Mouse (Mus musculus) hindbrain, postnatal 0 days (tissue): ENCODE results near the gene Gm49510. TPM values are rescaled to one million over a fixed set of nuclear protein-coding genes. Genes with fewer than 3 reads are reported as not detected.
A peak's percentile ranks its signal among the peaks of the same experiment; 100 is the strongest.
"Not testable (repeated sequence)": the region's sequence is repeated elsewhere in the genome, so short reads cannot be mapped to it uniquely, and the experiment has no call there.

ENCODE experiments used
- ATAC-seq: fragments of 200-750 bp; cut with Nextera tagmentation; 2 replicates; pipeline ENCODE4 v1.8.0; 2017; ENCODE audit warnings: mild to moderate bottlenecking, moderate TSS enrichment, moderate library complexity
- DNase-seq: peaks from one replicate; pipeline ENCODE4 v3.0.0-alpha.2; 2015; ENCODE audit warnings: low spot score
- H3K27ac ChIP-seq: fragments of 300-500 bp; sonication (generic); 2 replicates; pipeline ENCODE4 v1.5.1; 2014; ENCODE audit warnings: mild to moderate bottlenecking
- H3K27me3 ChIP-seq: fragments of 300-500 bp; sonication (generic); 2 replicates; pipeline ENCODE4 v1.6.1; 2014; ENCODE audit warnings: low read length, mixed read lengths; ENCODE audit not compliant: insufficient read depth
- H3K36me3 ChIP-seq: fragments of 300-500 bp; sonication (generic); 2 replicates; pipeline ENCODE4 v1.6.1; 2014; ENCODE audit warnings: low read length, mixed read lengths; ENCODE audit not compliant: insufficient read depth
- H3K4me1 ChIP-seq: fragments of 300-500 bp; sonication (generic); 2 replicates; pipeline ENCODE4 v1.6.1; 2014; ENCODE audit warnings: antibody characterized with exemption, low read length, mixed read lengths; ENCODE audit not compliant: insufficient read depth
- H3K4me2 ChIP-seq: fragments of 300-500 bp; sonication (generic); 2 replicates; pipeline ENCODE4 v1.6.1; 2014; ENCODE audit warnings: low read depth, mild to moderate bottlenecking, low read length, moderate library complexity, mixed read lengths
- H3K4me3 ChIP-seq: fragments of 300-500 bp; sonication (generic); 2 replicates; pipeline ENCODE4 v1.5.1; 2014; ENCODE audit warnings: low read length
- H3K9ac ChIP-seq: fragments of 300-500 bp; sonication (generic); replicated peaks from 2 replicates; pipeline ENCODE4 v1.6.1; 2014; ENCODE audit warnings: mild to moderate bottlenecking, low read length, moderate library complexity, mixed read lengths
- H3K9me3 ChIP-seq: fragments of 300-500 bp; sonication (generic); 2 replicates; pipeline ENCODE4 v1.6.1; 2016; ENCODE audit warnings: low read length, mixed read lengths
- CTCF ChIP-seq: IDR thresholded peaks from 2 replicates; pipeline ENCODE4 v1.5.1; 2016; ENCODE audit warnings: antibody characterized with exemption, control low read depth, low read depth
- WGBS: fragments of 180-500 bp; shearing (Covaris S2); extraction: QIAGEN DNeasy Blood & Tissue Kit; methylation state at CpG from one replicate; pipeline ENCODE4 v1.1.7; 2014; 5-methylcytosine and 5-hydroxymethylcytosine counted together
- polyA plus RNA-seq: library from polyadenylated mRNA; unstranded; fragments of >200 nt; fragmentation: Nextera tagmentation; extraction: Ambion mirVana; gene quantifications from 2 replicates; pipeline ENCODE4 v1.2.1, GENCODE M21; 2015
- total RNA-seq: library from RNA; depleted of rRNA; stranded (reverse); fragments of >200 nt; gene quantifications from 2 replicates; pipeline ENCODE4 v1.2.3, GENCODE M21; 2014

Gm49510 gene
- total and polyA plus RNA-seq, 2 experiments from 2014 or later = not detected

GRCm38 (mm10) chr15:78876991-78877809 is 22.3 kb upstream of the Gm49510 start, which contains the start of gene Gga1:
Gga1 (plus strand) TSS chr15:78877190.
- peak; percentile 90 for ATAC-seq
- Histone ChIP-seq H3K4me2 (peak within 1 kb of the TSS; percentile 89), H3K27me3 (no peaks in the 10 kb centered on the region), H3K4me3 (peak within 1 kb of the TSS; percentile 77), H3K4me1 (0 out of 2 replicates have a peak, but pooled peaks cover 4% of the 10 kb centered on the region), H3K9ac (peak within 1 kb of the TSS; percentile 92), H3K9me3 (no peaks in the 10 kb centered on the region), H3K36me3 (0 out of 2 replicates have a peak, but pooled peaks cover 3% of the 10 kb centered on the region), H3K27ac (peak within 1 kb of the TSS; percentile 99)
- TF ChIP-seq CTCF = no peak
- peak; percentile 99 for DNase-seq
- 3% methylated on average over 57 of the region's 95 CpGs for WGBS

- DNase-seq (no peak), ATAC-seq (no peak; the same call in 1 of the 2 replicates)
- peaks cover 8% of the 10 kb centered on the region; the same call in 1 of the 2 replicates for H3K36me3 ChIP-seq
- H3K27me3 ChIP-seq = no peaks in the 10 kb centered on the region
- H3K27ac ChIP-seq = peak overlapping the region; percentile 99
- H3K9me3 ChIP-seq = no peaks in the 10 kb centered on the region
- 0 out of 2 replicates have a peak, but pooled peaks cover 4% of the 10 kb centered on the region for H3K4me1 ChIP-seq
- peak overlapping the region; percentile 92 for H3K9ac ChIP-seq
- 0% methylated on average over 17 of the region's 17 CpGs for whole genome bisulfite sequencing
- peak overlapping the region; percentile 89 for H3K4me2 ChIP-seq
- H3K4me3 ChIP-seq = peak overlapping the region; percentile 77
- no peak for TF ChIP-seq CTCF
These were observed 21.6 kb upstream of the Gm49510 start for GRCm38 (mm10) chr15:78877810-78878390.

- not testable (repeated sequence) for H3K27me3 ChIP-seq, ATAC-seq, H3K9ac ChIP-seq, H3K4me3 ChIP-seq, DNase-seq, H3K4me1 ChIP-seq, H3K27ac ChIP-seq, H3K9me3 ChIP-seq, H3K4me2 ChIP-seq
- peaks cover 18% of the 10 kb centered on the region; the same call in 1 of the 2 replicates for H3K36me3 ChIP-seq
- 78% methylated on average over 7 of the region's 7 CpGs for WGBS
These were observed 20.5 kb upstream of the Gm49510 start for GRCm38 (mm10) chr15:78878792-78879516.

- no peak overlapping the region for H3K4me2 ChIP-seq
- TF ChIP-seq CTCF = no peak
- H3K27ac ChIP-seq = no peak overlapping the region
- peaks cover 26% of the 10 kb centered on the region for H3K36me3 ChIP-seq
- ATAC-seq (no peak), DNase-seq (no peak)
- no peak overlapping the region for H3K9ac ChIP-seq
- H3K4me1 ChIP-seq = no peaks in the 10 kb centered on the region
- WGBS = 92% methylated on average over 8 of the region's 8 CpGs
- no peak overlapping the region for H3K4me3 ChIP-seq
- H3K9me3 ChIP-seq = no peaks in the 10 kb centered on the region
- no peaks in the 10 kb centered on the region for H3K27me3 ChIP-seq
These were observed 19.0 kb upstream of the Gm49510 start for GRCm38 (mm10) chr15:78880432-78880831.

- H3K27ac ChIP-seq = no peak overlapping the region
- peaks cover 37% of the 10 kb centered on the region for H3K36me3 ChIP-seq
- no peaks in the 10 kb centered on the region for H3K9me3 ChIP-seq
- no peaks in the 10 kb centered on the region for H3K4me1 ChIP-seq
- H3K27me3 ChIP-seq = no peaks in the 10 kb centered on the region
- ATAC-seq (no peak), DNase-seq (no peak)
- no peak overlapping the region for H3K9ac ChIP-seq
- no peak overlapping the region for H3K4me3 ChIP-seq
- no peak; the same call in 1 of the 2 replicates for TF ChIP-seq CTCF
- H3K4me2 ChIP-seq = no peak overlapping the region
- WGBS = 77% methylated on average over 3 of the region's 3 CpGs
These were observed 17.6 kb upstream of the Gm49510 start for GRCm38 (mm10) chr15:78881828-78882227.

GRCm38 (mm10) chr15:78889401-78889853 is 10.0 kb upstream of the Gm49510 start:
- no peak for TF ChIP-seq CTCF
- Histone ChIP-seq H3K27me3 (no peaks in the 10 kb centered on the region), H3K4me3 (no peak overlapping the region), H3K36me3 (peaks cover 60% of the 10 kb centered on the region), H3K4me1 (no peaks in the 10 kb centered on the region), H3K9ac (0 out of 2 replicates have a peak overlapping the region, but pooled peaks have one; percentile 5), H3K4me2 (no peak overlapping the region), H3K9me3 (no peaks in the 10 kb centered on the region), H3K27ac (no peak overlapping the region)
- WGBS = 21% methylated on average over 11 of the region's 13 CpGs
- DNase-seq (no peak), ATAC-seq (0 out of 2 replicates have a peak, but pooled peaks have one; percentile 18)
